Mouse (Mus musculus): ENCODE measurements around the gene Mier2. TPM values are rescaled to one million over a fixed set of nuclear protein-coding genes. Genes with fewer than 3 reads are reported as not detected.

The Mier2 gene
- total and polyA plus RNA-seq, 3 experiments, result 22.4 to 30.2 (median 26.7) TPM

DNA sequence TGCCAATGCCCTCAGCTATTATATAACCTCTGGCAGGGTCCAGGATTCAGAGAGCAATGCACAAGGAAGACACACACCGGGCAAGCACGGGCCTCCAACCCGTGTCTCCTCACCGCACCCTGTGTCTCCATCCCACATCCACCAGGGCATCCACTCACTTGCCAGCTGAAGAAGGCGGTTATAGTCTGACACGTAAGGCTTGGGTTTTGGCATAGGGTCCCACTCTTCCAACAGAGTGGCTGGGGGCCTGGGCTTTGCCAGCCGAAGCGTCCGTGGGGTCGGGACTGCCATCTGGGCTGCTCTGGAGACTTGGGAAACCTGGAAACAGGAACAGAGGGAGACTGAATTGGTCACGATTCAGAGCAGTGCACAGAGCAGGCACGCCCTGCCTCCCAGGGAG lies 24.8 kb upstream of the Mier2 start:
- H3K9me3 ChIP-seq (replicated peaks; ENCODE audit: low read length), result peaks cover 2% of the 10 kb centered on the region
- no peak overlapping the region for H3K9ac ChIP-seq (ENCODE audit: insufficient read depth, low read depth)
- H3K4me1 ChIP-seq (ENCODE audit: control insufficient read depth in 1 of 2, insufficient read depth in 2 of 2), result peaks cover 4 to 10% of the 10 kb centered on the region in 2 experiments; a peak in 3 of 4 replicates
- DNase-seq (ENCODE audit: extremely low read depth), result no peak
- no peaks in the 10 kb centered on the region for H3K79me2 ChIP-seq (replicated peaks; ENCODE audit: control insufficient read depth, extremely low read depth, insufficient read depth, poor library complexity, severe bottlenecking)
- dilution Hi-C loops (cut with MboI; ENCODE audit: extremely low pct_ligation_motif_present, extremely low pct_unique_long_range_greater_than_20kb, low sequenced_read_pairs) (no loop called here), in situ Hi-C loops (cut with MboI; ENCODE audit: low pct_ligation_motif_present, low pct_unique_long_range_greater_than_20kb, low sequenced_read_pairs) (no loop called here)
- TF ChIP-seq CTCF (conservative IDR thresholded peaks at IDR 0.05 in 1 of 2, IDR thresholded peaks at IDR 0.05 in 1 of 2; ENCODE audit: low read depth in 2 of 2, low read length in 2 of 2), result no peak
- TF ChIP-seq TCF12 (IDR thresholded peaks at IDR 0.05; ENCODE audit: low read depth, low read length), result no peak
- no peak for TF ChIP-seq BHLHE40 (IDR thresholded peaks at IDR 0.05; ENCODE audit: low read depth, low read length)
- no peak for TF ChIP-seq RCOR1 (conservative IDR thresholded peaks at IDR 0.05; ENCODE audit: low read depth, low read length)
- TF ChIP-seq E2F4 (IDR thresholded peaks at IDR 0.05; ENCODE audit: insufficient replicate concordance, low read depth, low read length), result no peak
- no peak for TF ChIP-seq MEF2A (IDR thresholded peaks at IDR 0.05; ENCODE audit: borderline replicate concordance, low read depth, low read length)
- no peak overlapping the region for H3K4me3 ChIP-seq (replicated peaks in 1 of 3; ENCODE audit: low read depth in 2 of 3, low read length in 2 of 3, poor library complexity in 1 of 3)
- peaks cover 45% of the 10 kb centered on the region for H3K27me3 ChIP-seq (replicated peaks)
- H3K27ac ChIP-seq (ENCODE audit: insufficient read depth, low read depth), result no peak overlapping the region
- no peak overlapping the region for H3K4me2 ChIP-seq (ENCODE audit: insufficient read depth, low read depth, poor library complexity, severe bottlenecking)
- H3K36me3 ChIP-seq (replicated peaks in 1 of 2; ENCODE audit: control insufficient read depth in 1 of 2, insufficient read depth in 1 of 2, low read length in 1 of 2), result no peaks in the 10 kb centered on the region

GRCm38 (mm10) chr10:79578891-79579290 lies 23.9 kb upstream of the Mier2 start:
- Histone ChIP-seq H3K27me3 (replicated peaks) (peaks cover 45% of the 10 kb centered on the region), H3K27ac (ENCODE audit: insufficient read depth, low read depth) (no peak overlapping the region), H3K4me1 (ENCODE audit: control insufficient read depth in 1 of 2, insufficient read depth in 2 of 2) (peaks cover 0 to under 1% of the 10 kb centered on the region in 2 experiments; a peak in 2 of 4 replicates), H3K9ac (ENCODE audit: insufficient read depth, low read depth) (no peak overlapping the region), H3K4me2 (ENCODE audit: insufficient read depth, low read depth, poor library complexity, severe bottlenecking) (no peak overlapping the region), H3K9me3 (replicated peaks; ENCODE audit: low read length) (peaks cover 2% of the 10 kb centered on the region), H3K36me3 (replicated peaks in 1 of 2; ENCODE audit: control insufficient read depth in 1 of 2, insufficient read depth in 1 of 2, low read length in 1 of 2) (no peaks in the 10 kb centered on the region), H3K79me2 (replicated peaks; ENCODE audit: control insufficient read depth, extremely low read depth, insufficient read depth, poor library complexity, severe bottlenecking) (no peaks in the 10 kb centered on the region), H3K4me3 (replicated peaks in 1 of 3; ENCODE audit: low read depth in 2 of 3, low read length in 2 of 3, poor library complexity in 1 of 3) (no peak overlapping the region)
- dilution Hi-C loops (cut with MboI; ENCODE audit: extremely low pct_ligation_motif_present, extremely low pct_unique_long_range_greater_than_20kb, low sequenced_read_pairs) (no loop called here), in situ Hi-C loops (cut with MboI; ENCODE audit: low pct_ligation_motif_present, low pct_unique_long_range_greater_than_20kb, low sequenced_read_pairs) (no loop called here)
- TF ChIP-seq E2F4 (IDR thresholded peaks at IDR 0.05; ENCODE audit: insufficient replicate concordance, low read depth, low read length) (no peak), NELFE (IDR thresholded peaks at IDR 0.05; ENCODE audit: low read depth, low read length) (no peak), TCF12 (IDR thresholded peaks at IDR 0.05; ENCODE audit: low read depth, low read length) (no peak), MXI1 (IDR thresholded peaks at IDR 0.05; ENCODE audit: low read depth, low read length) (no peak), CHD2 (IDR thresholded peaks at IDR 0.05; ENCODE audit: low read length) (no peak), PAX5 (IDR thresholded peaks at IDR 0.05; ENCODE audit: low read length) (no peak), SIN3A (IDR thresholded peaks at IDR 0.05; ENCODE audit: low read length) (no peak), BHLHE40 (IDR thresholded peaks at IDR 0.05; ENCODE audit: low read depth, low read length) (no peak), CTCF (conservative IDR thresholded peaks at IDR 0.05 in 1 of 2, IDR thresholded peaks at IDR 0.05 in 1 of 2; ENCODE audit: low read depth in 2 of 2, low read length in 2 of 2) (no peak), HCFC1 (IDR thresholded peaks at IDR 0.05; ENCODE audit: low read depth, low read length) (no peak), ZC3H11A (IDR thresholded peaks at IDR 0.05; ENCODE audit: low read depth, low read length) (no peak), SMC3 (IDR thresholded peaks at IDR 0.05; ENCODE audit: low read depth, low read length) (no peak)
- no peak for DNase-seq (ENCODE audit: extremely low read depth)
